Mouse (Mus musculus) retina, postnatal 1 day (tissue): Measurements from ENCODE around the gene Sla2.
"Not testable (repeated sequence)": the region's sequence is repeated elsewhere in the genome, so short reads cannot be mapped to it uniquely, and the experiment has no call there.

Experiments used
- DNase-seq: peaks from one replicate; pipeline ENCODE4 v3.0.0-alpha.2; 2012

The Sla2 gene

DNA sequence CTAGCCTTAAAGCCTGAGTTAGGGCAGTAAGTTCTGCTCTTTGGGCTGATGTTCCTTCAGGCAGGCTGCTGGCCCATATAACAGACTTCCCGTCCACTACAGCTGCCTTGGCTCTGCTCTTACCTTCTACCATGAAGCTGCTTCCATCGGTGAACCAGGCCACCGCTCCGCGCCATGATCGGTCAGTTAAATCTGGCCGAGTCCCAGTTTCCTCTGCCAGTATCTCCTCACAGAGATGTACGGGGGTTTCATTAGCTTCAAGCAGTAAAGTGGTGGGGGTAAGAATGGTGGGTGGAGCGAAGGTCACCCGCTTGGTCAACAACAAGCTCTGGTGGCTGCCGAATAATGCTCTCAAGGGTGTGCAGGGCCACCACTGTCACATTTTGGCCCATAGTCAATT is 52.7 kb downstream of the Sla2 start:
- DNase-seq, result no peak

DNA sequence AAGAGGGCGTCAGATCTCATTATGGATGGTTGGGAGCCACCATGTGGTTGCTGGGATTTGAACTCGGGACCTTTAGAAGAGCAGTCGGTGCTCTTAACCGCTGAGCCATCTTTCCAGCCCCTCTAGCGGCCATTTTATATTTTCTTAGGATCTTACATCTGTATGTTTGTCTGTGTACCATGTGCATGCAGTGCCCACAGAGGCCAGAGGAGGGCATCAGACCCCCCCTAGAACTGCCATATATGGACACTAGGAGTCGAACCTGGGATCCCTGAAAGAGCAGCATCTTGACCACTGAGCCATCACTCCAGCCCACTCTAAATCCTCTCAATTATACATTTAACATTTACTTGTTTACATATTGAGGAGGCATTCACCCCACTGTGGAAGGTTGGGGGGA is 61.9 kb downstream of the Sla2 start:
- not testable (repeated sequence) for DNase-seq
